Mouse (Mus musculus) heart, postnatal 0 days (tissue): ENCODE measurements around the gene Nid1. TPM values are rescaled to one million over a fixed set of nuclear protein-coding genes. Genes with fewer than 3 reads are reported as not detected.
"Not testable (repeated sequence)": the region's sequence is repeated elsewhere in the genome, so short reads cannot be mapped to it uniquely, and the experiment has no call there.

Experiments
- ATAC-seq: fragments of 200-750 bp; cut with Nextera tagmentation; 2 replicates; pipeline ENCODE4 v1.8.0; 2017; ENCODE audit warnings: low read depth, moderate number of reproducible peaks, moderate library complexity; ENCODE audit not compliant: insufficient read depth
- DNase-seq: peaks from one replicate; pipeline ENCODE4 v3.0.0-alpha.2; 2016; ENCODE audit warnings: low spot score
- H3K27ac ChIP-seq: fragments of 300-500 bp; sonication (generic); 2 replicates; pipeline ENCODE4 v1.5.1; 2014; ENCODE audit warnings: low read depth, mild to moderate bottlenecking
- H3K27me3 ChIP-seq: fragments of 300-500 bp; sonication (generic); 2 replicates; pipeline ENCODE4 v1.6.1; 2014; ENCODE audit warnings: low read length, mixed read lengths; ENCODE audit not compliant: control insufficient read depth, insufficient read depth
- H3K36me3 ChIP-seq: fragments of 300-500 bp; sonication (generic); replicated peaks from 2 replicates; pipeline ENCODE4 v1.6.1; 2014; ENCODE audit warnings: low read length, mixed read lengths; ENCODE audit not compliant: control insufficient read depth, insufficient read depth
- H3K4me1 ChIP-seq: fragments of 300-500 bp; sonication (generic); 2 replicates; pipeline ENCODE4 v1.6.1; 2014; ENCODE audit warnings: antibody characterized with exemption; ENCODE audit not compliant: control insufficient read depth, insufficient read depth
- H3K4me2 ChIP-seq: fragments of 300-500 bp; sonication (generic); 2 replicates; pipeline ENCODE4 v1.6.1; 2014; ENCODE audit warnings: low read depth, mild to moderate bottlenecking, low read length, moderate library complexity
- H3K4me3 ChIP-seq: fragments of 300-500 bp; sonication (generic); 2 replicates; pipeline ENCODE4 v1.5.1; 2014; ENCODE audit warnings: low read depth, low read length
- H3K9ac ChIP-seq: fragments of 300-500 bp; sonication (generic); replicated peaks from 2 replicates; pipeline ENCODE4 v1.6.1; 2014; ENCODE audit warnings: low read depth, low read length, mixed read lengths
- H3K9me3 ChIP-seq: fragments of 300-500 bp; sonication (generic); replicated peaks from 2 replicates; pipeline ENCODE4 v1.6.1; 2016; ENCODE audit warnings: low read length; ENCODE audit not compliant: control insufficient read depth
- CTCF ChIP-seq: IDR thresholded peaks from 2 replicates; pipeline ENCODE4 v1.5.1; 2016; ENCODE audit warnings: antibody characterized with exemption, control low read depth, low read depth
- WGBS: fragments of 180-500 bp; shearing (Covaris S2); extraction: QIAGEN DNeasy Blood & Tissue Kit; methylation state at CpG from one replicate; pipeline ENCODE4 v1.1.7; 2014; 5-methylcytosine and 5-hydroxymethylcytosine counted together
- polyA plus RNA-seq: library from polyadenylated mRNA; unstranded; fragments of >200 nt; fragmentation: Nextera tagmentation; extraction: Ambion mirVana; gene quantifications from 2 replicates; pipeline ENCODE4 v1.2.1, GENCODE M21; 2015
- total RNA-seq: library from RNA; depleted of rRNA; stranded (reverse); fragments of >200 nt; gene quantifications from 2 replicates; pipeline ENCODE4 v1.2.3, GENCODE M21; 2014; ENCODE audit warnings: low replicate concordance

Nid1 gene
- total and polyA plus RNA-seq, 2 experiments from 2014 or later: 50.2 to 127 TPM

GRCm38 (mm10) chr13:13445601-13446000 is 8.2 kb downstream of the Nid1 start:
- H3K4me2 ChIP-seq, ATAC-seq, DNase-seq, H3K4me3 ChIP-seq, H3K27ac ChIP-seq, H3K4me1 ChIP-seq, H3K27me3 ChIP-seq, H3K9ac ChIP-seq, H3K36me3 ChIP-seq, H3K9me3 ChIP-seq: not testable (repeated sequence)
- 85% methylated on average over 5 of the region's 5 CpGs for WGBS

GRCm38 (mm10) chr13:13446711-13447443 is 9.5 kb downstream of the Nid1 start:
- H3K9ac ChIP-seq, DNase-seq: not testable (repeated sequence)

GRCm38 (mm10) chr13:13449981-13450380 is 12.6 kb downstream of the Nid1 start:
- DNase-seq: not testable (repeated sequence)

More at GRCm38 (mm10) chr13:13446711-13447443, 9.5 kb downstream of the Nid1 start:
- H3K27me3 ChIP-seq, H3K9me3 ChIP-seq, H3K36me3 ChIP-seq, H3K4me3 ChIP-seq, H3K4me1 ChIP-seq, H3K4me2 ChIP-seq, ATAC-seq, H3K27ac ChIP-seq: not testable (repeated sequence)
- WGBS: 65% methylated on average over 4 of the region's 4 CpGs

GRCm38 (mm10) chr13:13450931-13451330 is 13.6 kb downstream of the Nid1 start:
- H3K9ac ChIP-seq, H3K27me3 ChIP-seq, H3K9me3 ChIP-seq, H3K4me2 ChIP-seq, H3K4me3 ChIP-seq, H3K27ac ChIP-seq, H3K4me1 ChIP-seq, H3K36me3 ChIP-seq, DNase-seq, ATAC-seq: not testable (repeated sequence)
- WGBS: 48% methylated on average over 1 of the region's 1 CpGs

More at GRCm38 (mm10) chr13:13449981-13450380, 12.6 kb downstream of the Nid1 start:
- H3K4me1 ChIP-seq, H3K9me3 ChIP-seq, H3K27me3 ChIP-seq, H3K27ac ChIP-seq, H3K4me2 ChIP-seq, H3K36me3 ChIP-seq, ATAC-seq, H3K4me3 ChIP-seq, H3K9ac ChIP-seq: not testable (repeated sequence)
- peak; percentile 18; the same call in 1 of the 2 replicates for TF ChIP-seq CTCF
- 64% methylated on average over 12 of the region's 12 CpGs for WGBS

- not testable (repeated sequence) for H3K9ac ChIP-seq, H3K4me3 ChIP-seq, ATAC-seq, DNase-seq, H3K27ac ChIP-seq, H3K4me2 ChIP-seq, H3K4me1 ChIP-seq, H3K27me3 ChIP-seq, H3K9me3 ChIP-seq, H3K36me3 ChIP-seq
- WGBS: 72% methylated on average over 6 of the region's 6 CpGs
Measured at GRCm38 (mm10) chr13:13453332-13453731, 16.0 kb downstream of the Nid1 start.

GRCm38 (mm10) chr13:13454249-13454648 is 16.9 kb downstream of the Nid1 start:
- ATAC-seq, H3K9me3 ChIP-seq, H3K36me3 ChIP-seq, H3K9ac ChIP-seq, H3K27me3 ChIP-seq, H3K4me2 ChIP-seq, H3K4me1 ChIP-seq, H3K4me3 ChIP-seq, DNase-seq, H3K27ac ChIP-seq: not testable (repeated sequence)
- 87% methylated on average over 7 of the region's 7 CpGs for WGBS

- H3K9ac ChIP-seq, H3K4me2 ChIP-seq, DNase-seq, H3K4me1 ChIP-seq, H3K4me3 ChIP-seq, H3K9me3 ChIP-seq, H3K27ac ChIP-seq, H3K27me3 ChIP-seq, ATAC-seq, H3K36me3 ChIP-seq: not testable (repeated sequence)
- WGBS: 50% methylated on average over 8 of the region's 9 CpGs
Measured at GRCm38 (mm10) chr13:13455632-13456492, 18.5 kb downstream of the Nid1 start.
